Mouse (Mus musculus) frontal cortex, postnatal 36 days (tissue): Measurements from ENCODE around the gene Arhgap22.

Experiments used
- DNase-seq, 2 experiments: peaks; one replicate each; pipeline ENCODE4 v3.0.0; 2022; ENCODE audit warnings: low spot score in 2 of 2

The Arhgap22 gene

GRCm38 (mm10) chr14:33212958-33213309, 892 bp upstream of the Arhgap22 start:
- no peak for DNase-seq

GRCm38 (mm10) chr14:33214767-33215128, 922 bp downstream of the Arhgap22 start:
- no peak for DNase-seq

GRCm38 (mm10) chr14:33215163-33215562, 1.3 kb downstream of the Arhgap22 start:
- DNase-seq, result no peak

- DNase-seq, result peak in 1 of 2 experiments; percentile 56
Observed at GRCm38 (mm10) chr14:33216343-33217208, 2.8 kb downstream of the Arhgap22 start.

GRCm38 (mm10) chr14:33225235-33225634, 11.4 kb downstream of the Arhgap22 start:
- no peak for DNase-seq

- no peak for DNase-seq
Observed at GRCm38 (mm10) chr14:33230672-33231071, 16.8 kb downstream of the Arhgap22 start.

- DNase-seq, result no peak
Observed at GRCm38 (mm10) chr14:33231311-33231710, 17.5 kb downstream of the Arhgap22 start.

- DNase-seq, result no peak
Observed at GRCm38 (mm10) chr14:33232048-33232447, 18.2 kb downstream of the Arhgap22 start.

GRCm38 (mm10) chr14:33235661-33236060, 21.8 kb downstream of the Arhgap22 start:
- no peak for DNase-seq

GRCm38 (mm10) chr14:33240400-33240799, 26.6 kb downstream of the Arhgap22 start:
- no peak for DNase-seq

GRCm38 (mm10) chr14:33243261-33243660, 29.4 kb downstream of the Arhgap22 start:
- no peak for DNase-seq

- DNase-seq, result no peak
Observed at GRCm38 (mm10) chr14:33244519-33244918, 30.7 kb downstream of the Arhgap22 start.

- DNase-seq, result no peak
Observed at GRCm38 (mm10) chr14:33244946-33245345, 31.1 kb downstream of the Arhgap22 start.

GRCm38 (mm10) chr14:33246476-33246875, 32.6 kb downstream of the Arhgap22 start:
- DNase-seq, result peak; percentile 32 to 38

GRCm38 (mm10) chr14:33247623-33248022, 33.8 kb downstream of the Arhgap22 start:
- DNase-seq, result peak in 1 of 2 experiments; percentile 30

- no peak for DNase-seq
Observed at GRCm38 (mm10) chr14:33248741-33249140, 34.9 kb downstream of the Arhgap22 start.

GRCm38 (mm10) chr14:33250215-33250939, 36.6 kb downstream of the Arhgap22 start:
- no peak for DNase-seq

- no peak for DNase-seq
Observed at GRCm38 (mm10) chr14:33250956-33251745, 37.3 kb downstream of the Arhgap22 start.

- DNase-seq, result no peak
Observed at GRCm38 (mm10) chr14:33258256-33258655, 44.4 kb downstream of the Arhgap22 start.

GRCm38 (mm10) chr14:33260131-33260530, 46.3 kb downstream of the Arhgap22 start:
- DNase-seq, result no peak

- no peak for DNase-seq
Observed at GRCm38 (mm10) chr14:33264795-33265194, 51.0 kb downstream of the Arhgap22 start.

GRCm38 (mm10) chr14:33276240-33276639, 62.4 kb downstream of the Arhgap22 start:
- DNase-seq, result no peak
